Mouse (Mus musculus): Measurements from ENCODE around the gene Jph3.

Jph3 gene

GRCm38 (mm10) chr8:121832061-121832460 is 102.6 kb downstream of the Jph3 start:
- DNase-seq (ENCODE audit: low read depth, low spot score) = peak; percentile 66

GRCm38 (mm10) chr8:121832503-121832902 is 103.1 kb downstream of the Jph3 start:
- peak; percentile 95 for DNase-seq (ENCODE audit: low read depth, low spot score)

GRCm38 (mm10) chr8:121841242-121841641 is 111.8 kb downstream of the Jph3 start:
- peak; percentile 91 for DNase-seq (ENCODE audit: low read depth, low spot score)

GRCm38 (mm10) chr8:121842064-121842955 is 112.9 kb downstream of the Jph3 start:
- DNase-seq (ENCODE audit: low read depth, low spot score) = peak; percentile 55

- peak; percentile 52 for DNase-seq (ENCODE audit: low read depth, low spot score)
Observed at GRCm38 (mm10) chr8:121843184-121843733, 113.8 kb downstream of the Jph3 start.
